Mouse (Mus musculus): ENCODE data around the gene Epb42.

The Epb42 gene

DNA sequence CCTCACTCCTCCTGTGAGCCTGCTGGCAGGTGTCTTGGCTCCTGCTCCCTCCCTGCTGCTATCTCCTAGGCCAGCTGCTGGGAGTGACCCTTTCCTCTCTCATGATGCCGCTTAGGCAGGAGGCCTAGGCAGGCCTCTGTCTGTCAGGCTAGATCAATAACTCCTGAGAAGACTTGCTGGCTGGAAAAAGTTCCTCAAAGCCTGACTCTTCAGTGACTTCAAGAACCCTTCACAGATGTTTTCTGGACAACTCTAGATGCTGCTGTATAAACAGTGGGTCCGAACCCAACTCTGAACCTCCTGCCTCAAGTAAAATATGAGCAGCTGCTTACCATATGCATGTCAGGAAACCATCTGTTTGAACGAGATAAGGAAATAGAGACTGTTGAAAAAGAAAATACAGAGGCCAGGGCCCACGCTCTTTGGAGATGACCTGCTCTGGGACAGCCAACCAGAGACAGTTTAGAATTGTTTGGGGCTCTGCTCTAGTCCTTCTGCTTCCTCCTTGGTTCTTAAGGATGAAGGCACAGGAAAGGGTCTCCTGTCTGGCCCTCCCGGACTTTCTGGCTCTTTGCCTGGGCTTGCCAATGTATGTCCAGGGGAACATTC is at the start of gene Epb42:
Gene Epb42 (minus strand): TSS at position 340 of the 609 bp plus-strand sequence.
- TF ChIP-seq GATA4 (IDR thresholded peaks at IDR 0.05; ENCODE audit: insufficient replicate concordance, low read length), result no peak

DNA sequence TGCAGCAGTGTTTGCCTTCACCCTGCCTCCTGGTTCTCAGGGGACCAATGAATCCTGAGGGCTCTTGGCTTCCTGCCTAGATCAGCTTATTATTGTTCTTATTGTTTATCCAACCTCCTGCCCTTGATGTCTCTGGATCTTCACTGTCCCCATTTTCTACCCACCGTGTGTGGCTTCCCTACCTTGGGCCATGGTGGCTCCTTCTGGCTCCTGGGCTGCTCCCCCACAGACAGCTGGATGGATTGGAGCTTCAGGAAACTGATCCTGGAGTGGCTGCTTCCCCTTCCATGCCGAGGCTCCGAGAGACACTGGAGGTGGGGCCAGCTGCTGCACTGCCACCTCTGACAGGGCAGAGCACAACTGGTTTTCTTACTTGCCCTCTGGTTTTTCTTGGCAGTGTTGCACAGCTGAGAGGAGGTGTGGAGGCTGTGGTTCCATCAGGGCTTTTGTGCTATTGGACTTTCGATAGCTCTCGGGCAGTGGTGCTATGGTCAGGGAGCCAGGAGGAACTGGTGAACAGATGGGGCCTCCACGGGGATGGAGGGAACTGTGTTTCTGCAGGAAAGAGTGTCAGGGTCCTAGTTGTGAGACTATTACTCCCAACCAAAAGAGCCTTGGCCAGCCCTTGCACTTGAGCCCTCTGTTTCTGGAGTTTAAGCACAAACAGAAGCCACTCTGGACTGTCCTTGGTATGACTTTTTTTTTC is 48.8 kb upstream of the Epb42 start, which contains the start of gene Tgm5:
Gene Tgm5 (minus strand): TSS at position 362 of the 706 bp plus-strand sequence.
- TF ChIP-seq GATA4 (IDR thresholded peaks at IDR 0.05; ENCODE audit: insufficient replicate concordance, low read length), result no peak

DNA sequence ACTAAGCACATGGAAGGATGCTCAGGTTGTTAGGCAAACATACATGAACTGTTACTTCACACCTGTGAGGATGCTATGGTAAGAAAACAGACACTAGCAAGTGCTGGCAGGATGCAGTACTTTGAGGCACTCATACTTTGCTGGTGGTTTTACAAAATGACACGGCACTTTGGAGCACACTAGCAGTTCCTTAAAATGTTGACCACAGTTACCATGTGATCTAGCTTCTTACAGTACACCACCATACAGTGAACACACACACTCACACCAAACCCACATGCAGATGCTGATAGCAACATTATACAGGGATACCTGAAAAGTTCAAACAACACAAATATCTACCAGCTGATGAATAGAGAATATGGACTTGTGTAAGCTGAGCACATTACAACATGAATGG is 45.8 kb upstream of the Epb42 start:
- no peak for TF ChIP-seq GATA4 (IDR thresholded peaks at IDR 0.05; ENCODE audit: insufficient replicate concordance, low read length)

DNA sequence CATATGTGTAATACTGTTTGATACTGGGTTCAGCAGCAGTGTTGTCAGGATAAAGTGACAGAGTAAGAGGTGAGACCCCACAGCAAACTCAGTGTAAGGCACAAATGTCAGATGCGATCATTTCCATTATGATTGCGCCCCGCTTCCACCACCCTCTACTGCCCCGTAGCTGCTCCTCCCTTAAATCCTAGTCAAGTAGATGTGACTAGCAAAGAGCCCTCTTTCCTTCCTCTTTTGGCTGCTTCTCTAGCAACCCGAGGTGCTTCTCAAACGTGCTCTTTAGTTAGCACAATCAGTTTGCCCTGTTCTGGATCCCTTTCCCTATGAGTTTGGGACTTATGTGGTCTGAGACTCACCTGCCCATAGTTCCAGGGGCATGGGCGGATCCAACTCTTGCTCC is 37.9 kb upstream of the Epb42 start:
- TF ChIP-seq GATA4 (IDR thresholded peaks at IDR 0.05; ENCODE audit: insufficient replicate concordance, low read length), result no peak

DNA sequence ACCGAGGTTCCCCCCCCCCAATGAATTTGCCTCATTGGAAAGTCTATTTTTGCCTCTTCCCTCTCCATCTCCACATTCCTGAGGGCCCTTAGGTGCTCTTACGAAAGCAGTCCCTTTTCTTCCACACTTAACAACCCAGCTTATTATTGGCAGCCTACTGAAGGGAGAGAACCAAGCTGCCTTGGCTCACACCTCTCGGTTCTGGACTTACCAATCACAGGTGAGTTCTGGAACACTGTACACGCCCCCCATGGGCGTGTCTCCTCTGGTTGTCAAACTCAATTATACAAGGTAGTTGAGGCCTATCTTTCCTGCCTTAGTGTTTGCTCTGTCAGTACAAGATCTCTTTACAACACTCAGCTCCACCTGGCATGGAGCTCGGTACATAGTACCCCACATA is 35.0 kb upstream of the Epb42 start:
- no peak for TF ChIP-seq GATA4 (IDR thresholded peaks at IDR 0.05; ENCODE audit: insufficient replicate concordance, low read length)

DNA sequence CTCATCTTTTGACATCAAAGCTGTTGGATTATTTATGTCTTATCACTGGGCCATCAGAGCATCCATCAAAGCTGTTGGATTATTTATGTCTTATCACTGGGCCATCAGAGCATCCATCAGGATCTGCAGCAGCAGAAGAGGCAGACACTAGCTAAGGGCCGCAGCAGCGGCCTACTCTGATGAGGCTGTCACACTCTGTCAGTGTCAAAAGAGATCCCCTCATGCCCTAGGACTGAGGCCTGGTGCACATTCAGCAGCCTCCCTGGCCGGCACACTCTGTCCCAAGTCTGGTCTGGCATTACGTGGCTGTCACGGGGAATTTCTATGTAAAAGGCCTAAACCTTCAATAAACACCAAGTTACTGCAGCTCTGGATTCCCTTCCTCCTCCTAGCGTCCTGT is 32.6 kb upstream of the Epb42 start:
- TF ChIP-seq GATA4 (IDR thresholded peaks at IDR 0.05; ENCODE audit: insufficient replicate concordance, low read length), result no peak

DNA sequence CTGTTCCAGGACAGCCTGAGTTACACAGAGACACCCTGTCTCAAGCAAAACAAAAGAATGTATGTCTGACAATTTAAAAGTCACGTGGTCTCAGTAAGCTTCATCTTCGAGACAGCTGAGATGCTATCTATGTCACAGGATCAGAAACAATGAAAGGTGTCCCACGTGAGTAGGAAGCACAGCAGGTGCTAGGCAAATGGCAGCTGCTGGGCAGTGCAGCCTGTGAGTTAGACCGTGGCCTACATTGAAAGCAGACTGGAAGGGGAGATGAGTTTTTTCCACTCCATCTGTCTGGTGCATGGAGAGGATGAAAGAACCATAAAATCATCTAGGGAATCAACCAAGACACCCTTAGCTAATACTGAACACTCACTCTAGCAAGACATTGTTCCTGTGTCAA is 30.2 kb upstream of the Epb42 start:
- TF ChIP-seq GATA4 (IDR thresholded peaks at IDR 0.05; ENCODE audit: insufficient replicate concordance, low read length), result no peak

DNA sequence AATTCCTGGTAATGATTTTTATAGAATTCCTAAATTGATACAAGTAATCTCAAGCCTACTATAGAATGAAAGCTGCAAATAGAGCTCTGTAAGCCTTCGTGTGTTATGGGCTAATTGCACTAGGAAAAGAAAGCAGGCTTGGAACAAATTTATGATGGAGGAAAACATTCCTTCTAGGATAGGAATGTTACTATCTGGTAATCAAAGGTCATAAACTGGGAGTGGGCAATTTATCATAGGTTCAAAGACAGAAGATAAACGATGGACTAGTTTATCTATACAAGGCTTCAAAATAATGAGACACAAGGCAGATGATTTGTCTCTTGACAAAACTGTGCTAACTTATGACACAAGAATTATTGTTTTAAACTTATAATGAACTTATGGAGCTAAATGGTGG is 24.4 kb upstream of the Epb42 start:
- TF ChIP-seq GATA4 (IDR thresholded peaks at IDR 0.05; ENCODE audit: insufficient replicate concordance, low read length), result no peak

DNA sequence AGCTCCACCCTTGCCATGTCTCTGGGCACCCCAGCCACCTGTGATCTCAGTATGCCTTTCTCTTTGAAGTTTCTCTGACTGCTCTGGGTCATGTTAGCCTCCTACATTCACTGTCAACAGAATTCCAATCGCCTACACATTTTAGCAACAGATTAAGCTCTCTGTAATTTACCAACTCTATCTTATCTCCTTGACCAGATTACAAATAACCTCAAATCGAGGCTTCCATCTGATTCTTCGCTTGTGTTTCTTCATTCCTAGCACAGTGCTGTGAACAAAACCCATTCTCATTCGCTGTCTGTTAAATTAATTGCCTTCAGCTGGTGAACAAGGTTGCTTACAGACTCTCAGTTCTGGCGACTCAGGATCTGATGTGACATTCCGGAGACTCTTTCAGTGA is 21.1 kb upstream of the Epb42 start:
- TF ChIP-seq GATA4 (IDR thresholded peaks at IDR 0.05; ENCODE audit: insufficient replicate concordance, low read length), result no peak

DNA sequence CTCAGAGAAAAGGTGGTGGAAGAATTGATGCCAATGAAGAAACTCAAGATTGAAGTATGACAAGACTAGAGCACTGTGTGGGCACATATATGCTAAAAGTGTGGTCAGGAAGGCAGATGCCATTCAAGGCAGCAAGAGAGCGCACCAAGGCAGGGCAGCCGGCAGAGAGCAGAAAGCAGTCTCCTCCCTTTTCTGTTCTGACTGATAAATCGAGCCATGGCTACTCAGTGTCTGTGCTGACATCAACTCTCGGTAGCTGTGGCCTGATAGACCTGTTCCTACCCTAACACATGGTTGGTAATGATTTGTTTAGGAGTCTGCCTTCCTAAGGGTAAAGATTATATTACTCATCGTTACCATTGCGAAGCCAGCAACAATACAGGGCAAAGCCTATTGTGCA is 19.0 kb upstream of the Epb42 start:
- TF ChIP-seq GATA4 (IDR thresholded peaks at IDR 0.05; ENCODE audit: insufficient replicate concordance, low read length), result no peak

DNA sequence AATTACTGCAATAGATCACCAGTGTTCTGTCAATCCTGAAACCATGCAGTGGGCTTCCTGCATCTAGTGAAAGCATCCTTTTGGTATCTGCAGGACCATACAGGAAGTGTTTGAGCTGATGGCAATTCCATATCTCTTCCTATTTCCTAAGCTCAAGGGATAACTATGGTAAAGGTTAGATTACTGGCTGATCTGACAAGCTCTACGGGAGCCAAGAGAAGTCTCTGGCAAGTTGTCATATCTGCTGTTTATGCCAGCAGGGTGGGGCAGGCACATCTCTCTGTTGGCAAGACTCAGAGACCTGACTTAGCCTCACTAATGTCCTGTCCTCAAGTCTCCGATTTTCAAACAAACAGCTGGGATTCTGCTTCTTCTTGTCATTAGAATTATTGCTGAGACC is 17.2 kb upstream of the Epb42 start:
- no peak for TF ChIP-seq GATA4 (IDR thresholded peaks at IDR 0.05; ENCODE audit: insufficient replicate concordance, low read length)

DNA sequence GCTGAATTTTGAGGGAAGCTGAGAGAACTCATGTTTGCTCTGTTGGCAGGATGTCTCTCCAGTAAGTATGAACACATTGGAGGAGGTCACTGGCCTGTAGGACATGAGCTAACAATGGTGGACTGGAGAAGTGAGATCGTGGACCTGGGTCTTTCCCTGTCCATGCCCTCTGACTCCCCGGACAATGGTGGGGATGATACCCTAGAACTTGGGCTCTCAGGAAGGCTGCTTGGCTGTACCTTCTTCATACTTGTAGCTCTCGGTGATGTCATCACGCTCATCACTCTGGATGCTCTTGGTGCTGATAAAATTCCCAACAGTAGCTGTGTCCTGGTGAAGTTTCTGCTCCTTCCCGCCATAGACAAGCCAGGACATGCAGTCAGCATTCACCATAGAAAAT is 15.3 kb upstream of the Epb42 start:
- no peak for TF ChIP-seq GATA4 (IDR thresholded peaks at IDR 0.05; ENCODE audit: insufficient replicate concordance, low read length)

DNA sequence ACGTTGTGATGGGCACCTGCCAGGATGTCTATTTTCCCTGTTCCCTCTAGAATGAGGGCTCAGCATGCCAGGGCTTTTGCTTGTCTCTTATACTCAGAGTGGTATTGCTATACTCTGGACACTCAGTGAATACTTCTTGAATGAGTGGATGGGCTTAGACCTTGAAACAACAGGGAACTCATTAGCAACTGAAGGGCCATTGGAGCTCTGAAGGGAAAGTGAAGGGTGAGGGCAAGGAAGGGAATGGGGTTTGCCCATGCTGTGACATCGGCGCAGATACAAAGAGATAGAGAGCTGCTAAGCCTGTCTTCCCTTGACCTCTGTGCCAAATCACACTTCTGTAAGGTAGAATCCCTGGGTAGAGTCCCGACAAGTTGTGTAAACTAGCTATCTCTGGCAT is 8.8 kb upstream of the Epb42 start:
- TF ChIP-seq GATA4 (IDR thresholded peaks at IDR 0.05; ENCODE audit: insufficient replicate concordance, low read length), result no peak

DNA sequence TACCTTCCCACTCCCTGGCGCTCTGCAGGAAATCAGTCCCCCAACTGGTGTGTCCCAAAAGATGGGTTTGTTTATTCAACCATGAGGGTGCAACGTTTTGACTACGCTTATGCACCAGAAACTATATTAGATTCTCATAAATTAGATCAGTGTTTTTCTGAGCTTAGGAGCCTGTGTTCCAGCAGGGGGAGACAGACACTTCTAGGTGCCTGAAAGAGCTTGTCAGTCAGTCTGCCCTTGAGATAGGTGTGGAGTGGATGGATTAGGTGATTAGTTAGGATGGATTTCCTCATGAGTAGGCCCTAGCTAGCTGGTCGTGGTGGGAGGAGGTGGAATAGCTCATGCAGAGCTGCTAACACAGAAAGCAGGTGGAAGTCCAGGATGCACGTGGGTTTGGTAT is 4.2 kb upstream of the Epb42 start:
- TF ChIP-seq GATA4 (IDR thresholded peaks at IDR 0.05; ENCODE audit: insufficient replicate concordance, low read length), result no peak

DNA sequence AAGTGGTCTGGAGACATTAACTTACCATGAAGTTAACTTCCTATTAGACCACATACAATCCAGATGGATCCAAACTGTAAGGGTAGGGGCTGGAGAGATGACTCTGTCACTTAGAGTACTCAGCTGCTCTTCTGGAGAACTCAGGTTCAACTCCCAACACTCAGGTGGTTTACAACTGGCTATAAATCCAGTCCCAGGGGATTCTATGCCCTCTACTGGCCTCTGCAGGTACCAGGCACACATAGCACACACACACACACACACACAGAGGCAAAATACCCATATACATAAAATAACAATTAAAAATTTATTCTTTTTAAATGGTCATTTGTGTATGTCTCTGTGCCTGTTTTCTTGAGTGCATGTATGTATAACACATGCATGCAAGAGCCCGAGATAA is 2.5 kb upstream of the Epb42 start:
- TF ChIP-seq GATA4 (IDR thresholded peaks at IDR 0.05; ENCODE audit: insufficient replicate concordance, low read length), result no peak

DNA sequence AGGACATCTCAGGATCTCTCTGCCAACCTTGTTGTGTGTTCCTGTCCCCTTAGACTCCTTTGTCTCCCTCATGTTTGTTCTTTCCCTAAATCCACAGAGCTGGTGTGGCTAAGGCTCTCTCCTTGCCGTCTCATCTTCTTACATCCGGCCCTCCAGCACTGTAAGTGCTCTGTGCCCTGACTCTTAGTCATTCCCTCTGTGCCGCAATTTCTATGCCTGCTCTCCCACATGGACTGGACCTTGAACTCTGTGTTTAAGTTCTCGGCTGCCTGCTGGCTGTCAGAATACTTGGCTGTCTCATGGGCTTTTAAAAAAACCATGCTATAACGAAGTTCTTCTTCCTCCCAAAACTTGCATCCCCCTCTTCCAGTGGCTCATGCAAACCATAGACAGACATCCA is 14.0 kb downstream of the Epb42 start:
- TF ChIP-seq GATA4 (IDR thresholded peaks at IDR 0.05; ENCODE audit: insufficient replicate concordance, low read length), result no peak

DNA sequence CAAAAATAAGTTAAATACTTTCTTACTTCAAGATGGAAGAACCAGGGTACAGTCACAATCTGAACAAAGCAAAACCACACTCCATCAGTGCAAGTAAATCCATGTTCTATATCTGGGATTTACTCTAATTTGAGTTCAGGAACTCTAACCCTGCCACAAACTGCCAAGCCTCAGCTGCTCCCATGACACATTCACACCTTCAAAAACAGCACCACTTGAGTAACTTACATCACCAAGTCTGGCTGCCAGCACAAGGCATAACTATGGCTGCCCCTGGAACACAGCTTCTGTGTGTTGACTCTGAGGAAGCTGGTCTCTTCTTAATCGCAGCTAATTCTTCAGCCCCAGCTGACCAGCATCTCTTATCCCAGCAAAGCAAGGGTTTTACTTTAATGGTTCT is 19.7 kb downstream of the Epb42 start:
- TF ChIP-seq GATA4 (IDR thresholded peaks at IDR 0.05; ENCODE audit: insufficient replicate concordance, low read length), result no peak

Measured in liver, adult (tissue).